Mouse (Mus musculus) hindbrain, embryonic 15.5 days (tissue): ENCODE measurements at regions not wholly inside any gene's neighbourhood (a gene's known extent, or its start where the extent isn't known, plus 50 kb on each side); places are given as distances from the start of the nearest gene placed in this dataset.

Experiments used
- ATAC-seq: fragments of 200-750 bp; cut with Nextera tagmentation; 2 replicates; pipeline ENCODE4 v1.8.0; 2017; ENCODE audit warnings: low read depth, moderate number of reproducible peaks, moderate TSS enrichment; ENCODE audit not compliant: low FRiP score
- H3K27ac ChIP-seq: fragments of 300-500 bp; sonication (generic); replicated peaks from 2 replicates; pipeline ENCODE4 v1.5.1; 2015; ENCODE audit warnings: mild to moderate bottlenecking, inconsistent platforms
- H3K27me3 ChIP-seq: fragments of 300-500 bp; sonication (generic); 2 replicates; pipeline ENCODE4 v1.6.1; 2015; ENCODE audit warnings: control low read depth, inconsistent platforms
- H3K36me3 ChIP-seq: fragments of 300-500 bp; sonication (generic); 2 replicates; pipeline ENCODE4 v1.6.1; 2015; ENCODE audit warnings: control low read depth, inconsistent platforms
- H3K4me1 ChIP-seq: fragments of 300-500 bp; sonication (generic); replicated peaks from 2 replicates; pipeline ENCODE4 v1.6.1; 2015; ENCODE audit warnings: control low read depth, inconsistent platforms
- H3K4me2 ChIP-seq: fragments of 300-500 bp; sonication (generic); 2 replicates; pipeline ENCODE4 v1.6.1; 2015; ENCODE audit warnings: moderate library complexity, mild to moderate bottlenecking, inconsistent platforms
- H3K4me3 ChIP-seq: fragments of 300-500 bp; sonication (generic); 2 replicates; pipeline ENCODE4 v1.5.1; 2015; ENCODE audit warnings: mild to moderate bottlenecking, inconsistent platforms
- H3K9ac ChIP-seq: fragments of 300-500 bp; sonication (generic); 2 replicates; pipeline ENCODE4 v1.6.1; 2015; ENCODE audit warnings: inconsistent platforms
- H3K9me3 ChIP-seq: fragments of 300-500 bp; sonication (generic); 2 replicates; pipeline ENCODE4 v1.6.1; 2016; ENCODE audit warnings: control low read depth, inconsistent platforms
- WGBS: fragments of 180-500 bp; shearing (Covaris S2); methylation state at CpG from one replicate; pipeline ENCODE4 v1.1.7; 2015; 5-methylcytosine and 5-hydroxymethylcytosine counted together

GRCm38 (mm10) chr1:127152840-127153239 is 52.0 kb upstream of the Mgat5 start:
- H3K4me1 ChIP-seq = peaks cover 8% of the 10 kb centered on the region; the same call in 1 of the 2 replicates
- H3K27me3 ChIP-seq = no peaks in the 10 kb centered on the region
- H3K9ac ChIP-seq = no peak overlapping the region
- H3K4me3 ChIP-seq = no peak overlapping the region
- no peaks in the 10 kb centered on the region for H3K36me3 ChIP-seq
- no peak for ATAC-seq
- no peak overlapping the region for H3K4me2 ChIP-seq
- no peaks in the 10 kb centered on the region for H3K9me3 ChIP-seq
- H3K27ac ChIP-seq = no peak overlapping the region
- WGBS = 53% methylated on average over 6 of the region's 6 CpGs

- H3K4me1 ChIP-seq = no peaks in the 10 kb centered on the region
- H3K4me2 ChIP-seq = no peak overlapping the region
- ATAC-seq = no peak
- no peak overlapping the region for H3K9ac ChIP-seq
- no peak overlapping the region for H3K27ac ChIP-seq
- WGBS = 82% methylated on average over 4 of the region's 4 CpGs
- no peaks in the 10 kb centered on the region for H3K27me3 ChIP-seq
- no peak overlapping the region for H3K4me3 ChIP-seq
- no peaks in the 10 kb centered on the region for H3K9me3 ChIP-seq
- no peaks in the 10 kb centered on the region for H3K36me3 ChIP-seq
Observed at GRCm38 (mm10) chr1:127135521-127135920, 69.3 kb upstream of the Mgat5 start.

- no peak overlapping the region for H3K4me2 ChIP-seq
- H3K36me3 ChIP-seq = no peaks in the 10 kb centered on the region
- H3K27me3 ChIP-seq = no peaks in the 10 kb centered on the region
- no peak overlapping the region for H3K4me3 ChIP-seq
- ATAC-seq = no peak
- H3K9me3 ChIP-seq = no peaks in the 10 kb centered on the region
- H3K27ac ChIP-seq = no peak overlapping the region
- H3K9ac ChIP-seq = no peak overlapping the region
- 78% methylated on average over 5 of the region's 5 CpGs for WGBS
- no peaks in the 10 kb centered on the region for H3K4me1 ChIP-seq
Observed at GRCm38 (mm10) chr1:127131871-127132270, 72.9 kb upstream of the Mgat5 start.

- Histone ChIP-seq H3K27ac (no peak overlapping the region), H3K27me3 (no peaks in the 10 kb centered on the region), H3K4me3 (no peak overlapping the region), H3K4me1 (no peaks in the 10 kb centered on the region), H3K36me3 (no peaks in the 10 kb centered on the region), H3K9me3 (no peaks in the 10 kb centered on the region), H3K4me2 (no peak overlapping the region), H3K9ac (no peak overlapping the region)
- 58% methylated on average over 5 of the region's 5 CpGs for WGBS
- no peak for ATAC-seq
Observed at GRCm38 (mm10) chr1:127124862-127125261, 80.0 kb upstream of the Mgat5 start.

GRCm38 (mm10) chr1:127118019-127118418 is 86.8 kb upstream of the Mgat5 start:
- no peak for ATAC-seq
- Histone ChIP-seq H3K27ac (no peak overlapping the region), H3K36me3 (no peaks in the 10 kb centered on the region), H3K4me3 (no peak overlapping the region), H3K9ac (no peak overlapping the region), H3K27me3 (no peaks in the 10 kb centered on the region), H3K9me3 (no peaks in the 10 kb centered on the region), H3K4me2 (no peak overlapping the region), H3K4me1 (no peaks in the 10 kb centered on the region)
- WGBS = 94% methylated on average over 1 of the region's 1 CpGs

- Histone ChIP-seq H3K27ac (no peak overlapping the region), H3K4me2 (no peak overlapping the region), H3K9me3 (no peaks in the 10 kb centered on the region), H3K36me3 (no peaks in the 10 kb centered on the region), H3K4me3 (no peak overlapping the region), H3K9ac (no peak overlapping the region), H3K4me1 (peaks cover 6% of the 10 kb centered on the region), H3K27me3 (no peaks in the 10 kb centered on the region)
- ATAC-seq = peak; percentile 83
- 33% methylated on average over 5 of the region's 5 CpGs for whole genome bisulfite sequencing
Observed at GRCm38 (mm10) chr1:127107485-127107884, 97.3 kb upstream of the Mgat5 start.

GRCm38 (mm10) chr1:127105861-127106260 is 99.0 kb upstream of the Mgat5 start:
- H3K9me3 ChIP-seq = no peaks in the 10 kb centered on the region
- H3K9ac ChIP-seq = no peak overlapping the region
- H3K27ac ChIP-seq = 0 out of 2 replicates have a peak overlapping the region, but pooled peaks have one; percentile 5
- no peak overlapping the region for H3K4me3 ChIP-seq
- ATAC-seq = 0 out of 2 replicates have a peak, but pooled peaks have one; percentile 35
- no peaks in the 10 kb centered on the region for H3K27me3 ChIP-seq
- no peaks in the 10 kb centered on the region for H3K36me3 ChIP-seq
- no peak overlapping the region for H3K4me2 ChIP-seq
- H3K4me1 ChIP-seq = peaks cover 6% of the 10 kb centered on the region
- 49% methylated on average over 8 of the region's 8 CpGs for WGBS

- peak; percentile 24; the same call in 1 of the 2 replicates for ATAC-seq
- no peaks in the 10 kb centered on the region for H3K27me3 ChIP-seq
- H3K36me3 ChIP-seq = no peaks in the 10 kb centered on the region
- H3K9me3 ChIP-seq = no peaks in the 10 kb centered on the region
- no peak overlapping the region for H3K4me3 ChIP-seq
- no peak overlapping the region for H3K4me2 ChIP-seq
- no peak overlapping the region for H3K9ac ChIP-seq
- H3K4me1 ChIP-seq = peaks cover 6% of the 10 kb centered on the region
- H3K27ac ChIP-seq = no peak overlapping the region
- 57% methylated on average over 2 of the region's 2 CpGs for WGBS
Observed at GRCm38 (mm10) chr1:127103664-127104063, 101.2 kb upstream of the Mgat5 start.

- H3K27me3 ChIP-seq = no peaks in the 10 kb centered on the region
- no peaks in the 10 kb centered on the region for H3K4me1 ChIP-seq
- no peaks in the 10 kb centered on the region for H3K36me3 ChIP-seq
- no peak overlapping the region for H3K4me3 ChIP-seq
- ATAC-seq = no peak
- no peaks in the 10 kb centered on the region for H3K9me3 ChIP-seq
- H3K27ac ChIP-seq = no peak overlapping the region
- no peak overlapping the region for H3K4me2 ChIP-seq
- no peak overlapping the region for H3K9ac ChIP-seq
Observed at GRCm38 (mm10) chr1:127098871-127099420, 105.9 kb upstream of the Mgat5 start.

GRCm38 (mm10) chr1:127087616-127088015 is 117.2 kb upstream of the Mgat5 start:
- Histone ChIP-seq H3K9ac (no peak overlapping the region), H3K9me3 (no peaks in the 10 kb centered on the region), H3K27ac (no peak overlapping the region), H3K27me3 (no peaks in the 10 kb centered on the region), H3K4me1 (no peaks in the 10 kb centered on the region), H3K4me3 (no peak overlapping the region), H3K36me3 (no peaks in the 10 kb centered on the region), H3K4me2 (no peak overlapping the region)
- ATAC-seq = no peak

- no peak for ATAC-seq
Observed at GRCm38 (mm10) chr1:127085988-127086387, 118.8 kb upstream of the Mgat5 start.

GRCm38 (mm10) chr1:127083761-127084308 is 121.0 kb upstream of the Mgat5 start:
- Histone ChIP-seq H3K9me3 (no peaks in the 10 kb centered on the region), H3K4me1 (no peaks in the 10 kb centered on the region), H3K4me2 (no peak overlapping the region), H3K4me3 (no peak overlapping the region), H3K9ac (no peak overlapping the region), H3K36me3 (no peaks in the 10 kb centered on the region), H3K27me3 (no peaks in the 10 kb centered on the region), H3K27ac (no peak overlapping the region)
- 77% methylated on average over 3 of the region's 3 CpGs for WGBS
- ATAC-seq = no peak

More at GRCm38 (mm10) chr1:127085988-127086387, 118.8 kb upstream of the Mgat5 start:
- WGBS = 88% methylated on average over 4 of the region's 4 CpGs
- no peaks in the 10 kb centered on the region for H3K36me3 ChIP-seq
- H3K4me1 ChIP-seq = no peaks in the 10 kb centered on the region
- no peak overlapping the region for H3K27ac ChIP-seq
- H3K4me2 ChIP-seq = no peak overlapping the region
- H3K9me3 ChIP-seq = no peaks in the 10 kb centered on the region
- H3K4me3 ChIP-seq = no peak overlapping the region
- H3K9ac ChIP-seq = no peak overlapping the region
- no peaks in the 10 kb centered on the region for H3K27me3 ChIP-seq

GRCm38 (mm10) chr1:127079012-127079411 is 125.8 kb upstream of the Mgat5 start:
- Histone ChIP-seq H3K4me2 (no peak overlapping the region), H3K27ac (no peak overlapping the region), H3K27me3 (no peaks in the 10 kb centered on the region), H3K9ac (no peak overlapping the region), H3K36me3 (no peaks in the 10 kb centered on the region), H3K4me3 (no peak overlapping the region), H3K9me3 (no peaks in the 10 kb centered on the region), H3K4me1 (no peaks in the 10 kb centered on the region)
- WGBS = 69% methylated on average over 4 of the region's 4 CpGs
- no peak for ATAC-seq
